Mouse (Mus musculus) lung, postnatal 10 days (tissue): ENCODE results near the gene Cpd.
"Not testable (repeated sequence)": the region's sequence is repeated elsewhere in the genome, so short reads cannot be mapped to it uniquely, and the experiment has no call there.

Experiments used
- DNase-seq: peaks from one replicate; pipeline ENCODE4 v3.0.0; 2021

The Cpd gene

DNA sequence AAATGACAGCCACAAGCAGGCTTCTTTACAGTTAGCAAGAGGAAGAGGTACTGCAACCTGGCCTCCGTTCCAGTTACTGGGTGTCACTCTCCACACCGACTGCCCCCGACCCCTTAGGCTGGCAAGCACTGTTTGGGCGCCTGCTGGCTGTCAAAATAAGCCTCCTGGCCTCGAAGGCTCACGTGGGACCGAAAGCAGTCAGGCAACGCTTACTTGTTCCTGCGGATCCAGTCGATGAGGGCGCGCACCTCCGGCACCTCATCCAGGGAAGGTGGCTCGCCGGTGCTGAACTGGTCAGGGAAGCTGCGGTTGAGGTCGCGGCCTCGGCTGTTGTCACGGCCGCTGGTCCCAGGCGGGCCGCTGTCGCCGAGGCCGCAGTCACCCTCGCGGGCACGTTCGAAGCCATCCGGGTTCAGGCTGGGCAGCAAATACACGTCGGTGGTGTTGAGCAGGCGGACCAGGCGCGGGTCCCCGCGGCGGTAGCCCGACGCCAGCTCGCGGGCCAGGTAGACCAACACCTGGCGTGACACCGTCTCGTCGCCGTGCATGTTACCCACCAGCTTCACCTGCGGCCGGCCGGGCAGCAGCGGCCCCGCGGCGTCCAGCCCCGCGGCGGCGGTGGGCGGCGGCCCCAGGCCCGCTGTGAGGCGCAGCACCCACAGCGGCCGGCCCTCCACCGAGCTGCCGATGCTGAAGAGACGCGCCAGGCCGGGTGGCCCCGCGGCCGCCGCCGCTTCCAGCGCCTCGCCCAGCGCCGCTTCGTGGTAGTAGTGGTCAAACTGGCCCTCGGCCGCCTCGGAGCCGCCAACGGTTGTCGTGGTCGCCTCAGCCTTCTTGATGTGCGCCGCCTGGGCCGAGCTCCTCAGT, 574 bp downstream of the Cpd start:
- peak; percentile 39 for DNase-seq

DNA sequence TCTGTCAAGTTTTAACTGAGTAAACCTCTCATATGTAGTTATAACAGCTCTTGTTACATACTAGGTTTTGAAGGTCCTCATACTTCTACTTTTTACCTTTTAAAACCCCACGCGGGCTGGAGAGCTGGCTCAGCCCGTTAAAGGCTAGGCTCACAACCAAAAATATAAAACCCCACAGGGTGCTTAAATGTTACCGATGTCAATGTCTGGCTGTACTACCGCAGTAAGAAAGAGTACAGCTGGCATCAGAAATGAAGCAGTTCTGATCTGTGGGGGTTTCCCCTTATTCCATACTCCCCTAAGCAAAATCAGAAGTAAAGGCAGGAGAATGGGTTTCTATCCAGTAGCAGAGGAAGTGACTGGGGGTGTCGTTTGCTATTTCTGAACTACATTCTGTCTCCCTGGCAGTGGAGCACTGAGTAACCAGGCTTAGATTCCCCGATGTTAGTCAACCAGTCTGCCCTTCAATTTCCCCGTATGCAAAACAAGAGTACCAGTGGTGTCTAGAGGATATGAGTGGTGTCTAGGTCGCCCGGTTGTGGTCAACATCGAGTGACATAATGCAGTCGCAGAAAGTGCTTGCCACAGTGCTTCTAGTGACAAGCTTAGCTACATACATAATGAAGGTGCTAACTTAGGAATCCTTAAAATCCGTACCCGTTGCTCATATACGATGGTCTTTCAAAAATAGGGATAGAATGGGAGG, 1.4 kb downstream of the Cpd start:
- DNase-seq = peak; percentile 1

DNA sequence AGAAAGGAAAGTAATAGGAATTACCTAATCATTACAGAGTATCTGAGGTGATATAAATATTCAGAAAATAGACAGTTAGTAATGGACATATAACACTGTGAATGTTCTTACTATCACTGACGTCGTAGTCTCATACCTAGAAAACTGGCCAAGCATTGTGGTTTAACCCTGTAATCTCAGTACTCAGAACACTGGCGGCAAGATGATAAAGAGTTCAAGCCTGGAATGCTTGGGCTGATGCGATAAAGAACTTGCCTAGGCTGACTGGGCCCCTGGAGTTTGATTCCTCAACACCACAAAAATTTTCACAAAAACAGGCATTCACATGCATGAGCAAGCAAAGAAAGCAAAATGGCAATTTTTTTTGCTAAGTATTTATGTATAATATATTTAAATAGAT, 8.2 kb downstream of the Cpd start:
- no peak for DNase-seq

DNA sequence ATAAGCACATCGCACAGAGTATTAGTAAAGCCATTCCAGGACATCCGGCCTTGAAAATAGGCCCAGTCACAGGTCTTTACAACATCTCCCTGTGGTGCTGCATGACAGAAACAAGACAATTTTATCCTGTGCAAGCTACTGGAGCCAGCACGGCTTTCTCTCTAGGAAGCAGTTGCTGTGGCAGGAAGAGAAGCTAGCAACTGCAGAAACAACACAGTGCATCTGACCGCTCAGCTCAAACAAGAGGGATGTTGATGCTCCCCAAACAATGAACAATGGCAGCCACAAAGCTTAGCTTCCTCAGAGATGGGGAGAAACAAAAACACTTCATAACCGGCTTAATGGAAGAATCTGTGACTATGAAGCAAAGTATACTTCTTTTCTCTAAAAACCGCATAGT, 10.5 kb downstream of the Cpd start:
- peak; percentile 48 for DNase-seq

DNA sequence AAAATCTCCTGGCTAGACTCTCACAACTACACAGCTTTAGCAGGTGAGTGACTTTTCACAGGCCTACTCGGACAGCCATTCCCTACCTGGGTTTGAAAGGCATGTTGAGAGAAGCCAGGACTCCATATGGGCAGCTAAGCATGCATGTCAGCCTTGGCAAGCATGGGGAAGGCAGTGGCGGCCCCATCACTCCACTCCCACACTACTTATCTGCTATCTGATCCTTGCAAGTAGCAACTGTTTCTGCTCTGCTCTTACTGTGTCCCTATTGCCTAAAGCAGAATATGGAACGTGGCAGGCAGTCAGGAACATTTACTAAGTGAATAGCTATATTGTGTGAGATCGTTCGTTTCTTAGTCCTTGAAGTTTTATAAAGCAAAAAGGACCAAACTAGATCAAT, 10.9 kb downstream of the Cpd start:
- no peak for DNase-seq

DNA sequence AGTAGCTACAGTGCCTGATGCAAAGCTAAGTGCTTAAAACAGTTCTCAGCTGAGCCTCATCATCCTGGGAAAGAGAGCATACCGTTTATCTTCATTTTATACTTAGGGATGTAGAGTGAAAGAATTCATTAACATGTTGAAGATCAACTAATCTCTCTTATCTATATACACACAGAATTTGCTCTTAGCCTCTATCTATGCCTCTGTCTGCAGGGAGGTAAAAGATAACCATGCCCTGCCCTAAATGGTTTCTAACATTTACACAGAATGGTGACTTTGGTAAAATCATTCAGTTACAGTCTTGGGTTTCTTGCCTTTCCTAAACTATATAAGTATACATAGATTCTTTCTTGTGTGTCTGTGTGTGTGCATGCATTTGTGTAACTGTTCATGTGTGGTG, 12.2 kb downstream of the Cpd start:
- no peak for DNase-seq

DNA sequence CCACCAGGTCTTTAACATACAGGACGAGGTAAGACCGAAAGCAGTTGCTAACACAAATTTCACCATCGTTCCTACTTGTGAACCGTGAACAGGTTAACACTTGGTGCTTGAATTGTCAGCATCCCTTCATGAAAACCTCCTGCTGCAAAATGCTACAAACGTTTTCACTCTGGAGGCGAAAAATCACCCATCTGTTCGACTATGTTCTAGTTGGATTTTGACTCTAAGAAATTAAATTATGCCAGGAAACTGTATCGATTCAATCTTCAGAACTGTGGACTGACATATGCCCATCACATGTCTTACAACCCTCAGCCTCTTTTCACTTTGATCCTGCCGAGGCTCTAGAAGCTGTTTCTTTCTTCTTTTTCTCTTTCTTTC, 21.9 kb downstream of the Cpd start:
- DNase-seq = no peak

DNA sequence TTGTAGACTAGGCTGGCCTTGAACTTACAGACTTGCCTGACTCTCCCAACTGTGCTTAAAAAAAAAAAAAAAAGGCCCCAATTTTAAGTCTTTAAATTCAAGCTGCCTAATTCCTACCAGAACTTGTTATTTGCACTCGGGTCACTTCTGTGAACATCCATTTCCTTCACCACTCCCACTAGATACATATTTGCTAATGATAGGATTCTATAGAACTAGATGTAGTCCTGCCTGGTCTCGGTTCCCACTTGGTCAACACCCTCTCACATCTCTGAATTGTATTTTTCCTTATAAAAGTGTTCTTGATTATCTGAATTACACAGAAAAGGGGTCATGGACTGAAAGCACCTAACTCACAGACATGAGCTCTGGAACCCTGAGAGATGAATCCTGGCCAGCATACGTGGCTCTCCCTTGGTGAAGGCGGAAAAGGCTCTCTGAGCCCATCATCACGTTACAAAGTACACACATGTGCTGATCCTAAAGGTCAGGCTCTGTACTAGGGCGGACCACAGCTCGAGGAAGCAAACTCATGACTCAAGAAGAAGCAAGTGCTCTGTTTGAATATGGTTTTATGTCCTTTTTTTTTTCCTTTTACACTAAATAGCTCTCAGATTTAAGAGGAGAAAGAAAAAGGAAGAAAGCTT, 22.5 kb downstream of the Cpd start:
- no peak for DNase-seq

DNA sequence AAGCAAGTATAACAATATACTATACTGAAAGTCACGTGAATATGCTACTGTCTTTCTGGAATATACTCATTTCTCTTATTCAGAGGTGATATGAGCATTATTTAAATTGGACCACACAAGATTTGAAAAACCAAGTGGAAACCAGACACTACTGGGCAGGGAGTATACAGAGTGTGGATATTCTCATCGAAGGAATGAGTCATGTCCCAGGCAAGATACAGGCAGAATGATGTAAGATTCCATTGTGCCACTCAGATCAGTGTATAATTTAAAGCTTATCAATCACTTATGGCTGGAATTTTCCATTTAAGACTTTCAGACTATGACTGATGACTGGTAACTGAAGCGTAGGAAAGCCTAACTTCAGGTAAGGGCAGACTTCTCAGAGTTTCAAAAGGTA, 23.2 kb downstream of the Cpd start:
- DNase-seq = no peak

DNA sequence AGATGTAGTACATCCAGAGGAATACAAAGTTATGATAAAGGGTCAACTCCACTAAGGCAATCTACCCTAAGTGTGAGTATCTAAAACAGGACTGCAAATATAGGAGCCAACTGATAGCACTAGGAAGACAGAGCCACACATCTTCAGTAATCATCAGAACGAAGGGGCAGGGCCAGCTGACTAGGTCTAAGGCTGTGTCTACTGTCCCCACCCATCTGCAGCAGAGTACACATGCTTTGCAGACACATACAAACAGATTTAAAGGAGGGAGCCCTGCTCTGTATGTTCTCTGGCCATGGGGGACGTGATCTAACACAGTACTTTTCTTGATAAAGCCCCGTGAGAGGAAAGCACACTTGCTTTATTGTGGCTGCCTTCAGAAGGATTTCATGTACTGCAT, 25.5 kb downstream of the Cpd start:
- no peak for DNase-seq

DNA sequence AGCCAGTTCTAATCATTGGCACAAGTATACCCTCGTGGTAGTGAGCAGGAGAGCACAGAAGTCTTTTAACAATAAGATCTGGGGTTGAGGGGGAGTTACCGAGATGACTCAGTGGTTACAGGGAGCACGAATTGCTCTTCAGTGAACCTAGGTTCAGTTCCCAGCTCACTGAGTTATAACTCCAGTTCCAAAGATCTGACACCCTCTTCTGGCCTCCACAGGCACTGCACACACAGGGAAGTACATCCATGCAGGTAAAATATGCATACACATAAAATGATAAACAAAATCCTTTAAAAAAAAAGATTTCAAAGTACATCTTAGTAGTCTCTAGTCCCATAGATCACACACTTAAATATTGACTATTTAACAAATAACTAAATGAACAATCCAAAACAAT, 29.2 kb downstream of the Cpd start:
- DNase-seq = no peak

DNA sequence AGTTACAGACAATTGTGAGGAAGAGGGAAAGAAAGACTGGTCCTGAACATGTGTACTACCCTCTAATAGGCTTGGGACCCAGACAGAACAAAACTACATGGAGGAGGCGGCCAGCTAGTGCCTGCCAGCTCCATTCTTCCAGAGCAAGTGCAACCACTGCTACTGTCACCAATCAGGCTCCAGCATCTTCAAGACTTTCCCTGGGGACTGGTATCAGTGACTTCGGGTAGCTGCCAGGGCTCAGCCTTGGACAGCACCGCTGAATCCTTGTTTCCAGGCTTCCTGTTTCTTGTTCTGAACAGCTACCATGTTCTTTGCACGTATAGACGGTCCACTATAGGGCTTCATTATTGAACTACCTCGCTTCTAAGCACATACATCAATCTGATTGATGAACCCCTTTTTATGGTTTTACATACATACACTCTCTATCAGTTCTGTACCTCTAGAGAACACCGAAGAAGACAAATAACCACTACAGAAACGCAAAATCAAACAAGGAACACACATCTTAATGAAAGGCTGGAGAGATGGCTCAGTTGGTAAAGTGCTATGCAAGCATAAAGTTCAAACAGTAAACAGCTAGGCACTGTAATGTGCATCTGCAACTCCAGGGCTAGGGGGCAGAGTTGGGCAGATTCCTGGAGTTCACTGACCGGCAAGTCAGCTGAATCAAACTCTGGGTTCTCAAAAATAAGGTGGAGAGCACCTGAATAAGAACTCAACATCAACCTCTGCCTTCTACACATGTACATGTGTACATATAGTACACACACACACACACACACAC, 35.9 kb downstream of the Cpd start:
- DNase-seq = peak; percentile 59

DNA sequence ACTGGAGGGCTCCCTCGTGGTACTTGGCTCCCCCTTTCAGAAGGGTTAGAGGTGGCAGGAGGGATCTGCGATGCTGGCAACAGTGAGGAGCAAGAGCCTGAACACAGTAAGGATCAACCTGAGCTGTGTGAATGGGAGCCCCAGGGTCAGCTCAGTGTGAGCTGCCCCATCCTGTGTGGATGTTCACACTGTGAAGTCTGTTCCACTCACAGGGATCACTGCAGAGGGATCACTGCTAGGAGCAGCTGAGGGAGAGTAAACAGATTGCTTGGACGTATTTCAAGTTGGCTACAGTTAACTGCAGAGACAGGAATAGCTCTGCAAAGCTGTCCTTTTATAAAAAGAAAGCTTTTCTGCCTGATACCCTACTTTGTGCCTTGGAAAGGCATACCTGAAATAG, 37.4 kb downstream of the Cpd start:
- peak; percentile 47 for DNase-seq

DNA sequence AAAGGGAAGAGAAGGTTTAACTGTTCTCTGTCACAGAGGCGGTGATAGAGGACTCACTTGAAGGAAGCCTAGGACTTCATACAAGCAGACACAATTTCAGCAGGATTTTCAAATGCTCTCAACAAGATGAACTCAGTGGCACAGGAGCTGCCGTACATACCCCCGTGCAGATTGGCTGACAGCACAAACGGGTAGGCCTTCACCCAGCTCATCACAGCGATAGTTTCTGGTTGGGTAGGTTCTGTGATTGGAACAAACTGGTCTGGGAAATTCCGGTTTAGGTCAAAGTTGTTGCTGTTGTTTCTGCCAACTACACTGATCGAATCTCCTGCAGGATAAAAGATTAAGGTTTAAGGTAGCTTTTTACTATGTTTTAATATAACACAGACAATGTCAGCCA, 38.3 kb downstream of the Cpd start:
- no peak for DNase-seq

DNA sequence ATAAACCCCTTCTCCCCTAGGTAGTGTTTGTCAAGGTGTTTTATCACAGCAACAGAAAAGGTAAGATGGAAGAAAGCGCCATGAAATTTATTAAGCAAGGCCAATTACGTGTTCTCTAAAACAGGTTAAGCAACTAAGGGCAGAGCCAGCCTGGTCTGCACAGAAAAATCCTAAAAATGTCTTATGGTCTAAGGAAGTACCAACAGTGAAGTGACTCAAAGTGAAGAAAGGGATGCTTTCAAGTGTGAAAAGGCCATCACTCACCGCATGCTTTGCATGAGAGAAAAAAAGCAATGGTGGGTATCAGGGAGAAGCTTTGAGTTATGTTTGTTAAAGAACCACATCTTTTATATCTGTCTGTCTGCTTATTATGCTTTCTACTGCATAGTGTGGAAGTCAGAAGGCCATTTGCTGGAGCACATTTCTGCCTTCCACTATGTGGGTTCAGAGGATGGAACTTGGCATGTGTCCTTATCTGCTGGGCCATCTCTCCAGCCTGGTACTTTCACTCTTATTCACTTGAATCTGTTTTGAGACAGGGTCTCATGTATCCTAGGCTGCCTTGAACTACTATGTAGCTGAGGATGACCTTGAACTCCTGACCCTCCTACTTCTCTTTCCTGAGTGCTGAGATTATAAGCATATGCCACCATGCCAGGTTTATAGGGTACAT, 39.7 kb downstream of the Cpd start:
- DNase-seq = no peak

DNA sequence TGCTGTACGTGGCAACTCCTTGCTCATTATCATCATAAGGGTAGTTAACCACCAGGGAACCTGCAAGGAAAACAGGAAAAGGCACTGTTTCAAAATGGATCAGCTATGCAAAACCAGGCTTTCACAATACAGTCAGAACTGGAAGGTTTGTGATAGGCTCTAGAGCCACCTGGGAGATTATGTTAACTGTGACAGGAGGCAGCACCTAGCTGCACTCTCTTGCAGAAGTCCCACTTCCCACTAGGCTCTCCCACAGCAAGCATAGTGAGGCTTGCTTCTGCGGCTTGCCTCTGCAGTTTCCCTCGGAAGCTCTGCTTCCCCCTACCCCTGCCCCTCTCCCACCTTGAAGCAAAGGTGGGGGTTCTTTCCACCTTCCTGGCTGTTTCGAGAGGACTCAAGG, 40.8 kb downstream of the Cpd start:
- no peak for DNase-seq

DNA sequence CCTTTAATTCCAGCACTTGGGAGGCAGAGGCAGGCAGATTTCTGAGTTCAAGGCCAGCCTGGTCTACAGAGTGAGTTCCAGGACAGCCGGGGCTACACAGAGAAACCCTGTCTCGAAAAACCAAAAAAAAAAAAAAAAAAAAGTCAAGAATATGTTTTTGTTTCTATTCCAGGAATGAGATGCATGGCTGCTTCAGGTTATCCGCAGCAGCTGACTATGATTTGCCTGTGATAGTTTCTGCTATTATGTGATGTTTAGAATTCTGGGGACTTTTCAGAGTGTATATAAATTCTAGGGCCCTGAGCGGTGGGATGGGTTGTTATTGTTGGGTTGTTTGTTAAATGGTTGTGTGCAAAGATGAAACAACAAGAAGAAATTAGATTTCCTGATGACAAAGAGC, 41.7 kb downstream of the Cpd start:
- not testable (repeated sequence) for DNase-seq

DNA sequence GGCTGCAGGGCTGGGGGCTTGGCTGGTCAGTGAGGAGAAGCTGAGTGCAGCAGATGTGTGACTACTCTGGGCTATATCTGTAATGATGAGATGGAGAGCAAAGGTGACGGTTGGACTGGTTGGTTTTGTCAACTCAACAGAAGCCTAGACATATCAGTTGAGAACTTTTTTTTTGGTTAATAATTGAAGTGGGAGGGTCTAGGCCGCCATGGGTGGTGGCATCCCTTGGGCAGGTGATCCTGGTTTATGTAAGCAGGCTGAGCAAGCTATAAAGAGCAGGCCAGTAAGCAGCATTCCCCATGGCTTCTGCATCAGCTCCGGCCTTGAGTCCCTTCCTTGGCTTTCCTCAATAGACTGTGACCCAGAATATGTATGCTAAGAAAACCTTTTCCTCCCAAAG, 43.6 kb downstream of the Cpd start:
- no peak for DNase-seq

DNA sequence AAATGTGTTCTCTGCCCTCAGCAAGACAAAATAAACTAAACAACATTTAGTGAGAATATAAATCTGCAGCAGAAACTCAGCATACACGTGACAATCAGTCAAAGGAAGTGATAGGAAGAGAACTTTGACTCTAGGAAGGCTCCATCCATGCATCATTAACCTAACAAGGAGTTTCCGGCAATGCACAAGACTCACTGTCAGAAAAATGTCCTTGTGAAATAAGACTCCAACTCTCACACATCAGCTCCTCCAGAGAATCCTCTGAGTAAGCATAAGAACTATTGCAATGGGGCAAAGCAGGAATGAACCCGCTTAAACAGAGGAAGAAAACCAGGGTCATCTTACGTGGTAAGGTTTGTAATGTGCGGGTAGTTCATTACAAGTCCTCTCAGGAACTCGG, 49.6 kb downstream of the Cpd start:
- no peak for DNase-seq

DNA sequence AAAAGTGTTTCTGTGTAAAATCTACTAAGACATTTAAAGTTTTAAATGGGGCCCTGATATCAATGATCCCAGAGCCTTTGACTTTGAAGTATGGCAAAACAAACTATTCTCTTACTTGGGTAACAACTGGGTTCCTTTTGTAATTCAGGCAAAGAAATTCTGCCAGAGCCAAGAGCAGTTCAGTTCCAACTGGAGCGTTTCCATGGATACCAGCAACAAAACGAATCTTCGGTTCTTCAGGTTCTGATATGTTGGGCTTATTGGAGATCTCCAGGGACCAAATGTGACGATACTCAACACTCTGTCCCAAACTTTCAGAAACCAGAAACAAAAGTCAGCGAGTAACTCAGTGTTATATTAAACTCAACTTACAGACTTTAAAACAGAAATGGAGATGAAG, 51.5 kb downstream of the Cpd start:
- DNase-seq = no peak

DNA sequence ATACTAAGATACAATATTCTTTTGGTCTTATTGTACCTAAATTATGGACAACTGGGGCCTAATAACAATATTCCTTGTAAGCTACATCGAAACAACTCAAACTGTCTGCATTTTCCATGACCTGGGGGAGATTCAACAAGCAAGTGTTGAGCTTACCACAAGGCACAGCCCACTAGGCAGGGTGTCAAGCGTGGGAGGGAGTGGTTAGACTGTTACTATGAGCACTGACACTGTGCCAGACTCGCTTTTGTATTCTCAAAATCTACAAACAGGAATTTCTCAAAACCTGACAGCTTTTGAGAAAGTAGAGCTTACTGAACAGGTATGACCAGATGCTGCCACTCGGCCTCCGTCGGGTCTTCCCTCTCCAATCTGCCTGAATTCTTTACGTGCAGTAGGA, 55.5 kb downstream of the Cpd start:
- DNase-seq = no peak

DNA sequence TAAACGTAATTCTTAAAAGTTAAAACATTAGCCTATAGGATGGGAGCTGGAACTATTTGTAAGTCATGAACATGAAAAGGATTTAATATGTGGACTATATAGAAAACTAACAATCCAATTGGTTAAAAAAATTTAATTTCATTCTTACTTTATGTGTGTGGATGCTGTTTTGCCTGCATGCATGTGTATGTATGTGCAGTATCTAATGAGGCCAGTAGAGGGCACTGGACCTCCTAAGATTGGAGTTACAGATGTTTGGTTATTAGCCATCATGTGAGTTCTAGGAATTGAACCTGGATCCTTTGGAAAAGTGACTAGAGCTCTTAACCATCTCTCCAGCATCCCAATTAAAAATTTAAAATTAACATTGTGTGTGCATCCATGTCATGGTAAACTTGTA, 57.6 kb downstream of the Cpd start:
- peak; percentile 75 for DNase-seq

DNA sequence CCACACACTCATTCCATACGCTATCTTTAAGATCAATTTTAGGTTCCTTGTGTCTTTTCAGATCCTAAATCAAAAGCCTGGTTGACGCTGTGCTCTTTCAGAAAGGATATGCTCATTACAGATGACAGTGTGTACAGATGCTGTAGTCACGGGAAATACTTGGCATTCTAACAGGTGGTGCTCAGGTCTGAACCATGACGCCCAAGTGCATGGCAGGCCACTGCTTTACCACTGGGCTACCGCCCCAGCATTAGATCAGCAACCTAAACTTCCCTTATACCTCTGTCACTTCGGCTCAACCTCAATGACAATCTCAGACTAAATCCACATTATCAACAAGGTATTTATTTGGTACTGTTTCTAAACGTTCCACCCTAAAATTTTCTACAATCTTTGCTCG, 71.3 kb downstream of the Cpd start:
- DNase-seq = no peak
